Mouse (Mus musculus) hindbrain, embryonic 10.5 days (tissue): ENCODE measurements around the gene Hacd2. TPM values are rescaled to one million over a fixed set of nuclear protein-coding genes. Genes with fewer than 3 reads are reported as not detected.

Experiments
- DNase-seq: peaks from one replicate; pipeline ENCODE4 v3.0.0-alpha.2; 2017; ENCODE audit warnings: low spot score
- H3K27ac ChIP-seq: fragments of 300-500 bp; sonication (generic); 2 replicates; pipeline ENCODE4 v1.5.1; 2016; ENCODE audit warnings: mild to moderate bottlenecking, moderate library complexity
- H3K27me3 ChIP-seq: fragments of 300-500 bp; sonication (generic); 2 replicates; pipeline ENCODE4 v1.6.1; 2016; ENCODE audit warnings: mild to moderate bottlenecking; ENCODE audit not compliant: poor library complexity, insufficient read depth, severe bottlenecking
- H3K36me3 ChIP-seq: fragments of 300-500 bp; sonication (generic); 2 replicates; pipeline ENCODE4 v1.6.1; 2016; ENCODE audit warnings: mild to moderate bottlenecking, moderate library complexity
- H3K4me1 ChIP-seq: fragments of 300-500 bp; sonication (generic); replicated peaks from 2 replicates; pipeline ENCODE4 v1.6.1; 2016; ENCODE audit warnings: mild to moderate bottlenecking
- H3K4me3 ChIP-seq: fragments of 300-500 bp; sonication (generic); 2 replicates; pipeline ENCODE4 v1.5.1; 2016; ENCODE audit warnings: mild to moderate bottlenecking, moderate library complexity
- H3K9me3 ChIP-seq: fragments of 300-500 bp; sonication (generic); 2 replicates; pipeline ENCODE4 v1.6.1; 2016; ENCODE audit warnings: mild to moderate bottlenecking, moderate library complexity
- WGBS: fragments of 180-500 bp; shearing (Covaris S2); methylation state at CpG from one replicate; pipeline ENCODE4 v1.1.7; 2016; 5-methylcytosine and 5-hydroxymethylcytosine counted together
- polyA plus RNA-seq: library from polyadenylated mRNA; unstranded; fragments of >200 nt; fragmentation: Nextera tagmentation; extraction: Ambion mirVana; gene quantifications from 2 replicates; pipeline ENCODE4 v1.2.1, GENCODE M21; 2016

The Hacd2 gene
- polyA plus RNA-seq, 1 experiment from 2014 or later, result 72.5 TPM

- Histone ChIP-seq H3K9me3 (no peaks in the 10 kb centered on the region), H3K27ac (peak overlapping the region; percentile 86), H3K36me3 (no peaks in the 10 kb centered on the region), H3K27me3 (peaks cover 89% of the 10 kb centered on the region), H3K4me3 (peak overlapping the region; percentile 77), H3K4me1 (peaks cover 47% of the 10 kb centered on the region)
- peak; percentile 64 for DNase-seq
- WGBS, result under 1% methylated on average over 29 of the region's 29 CpGs
Measured at GRCm38 (mm10) chr16:35154245-35154640, 132.0 kb downstream of the Hacd2 start.

- peak within 1 kb of the TSS; percentile 77 for H3K4me3 ChIP-seq
- H3K36me3 ChIP-seq, result no peaks in the 10 kb centered on the region
- H3K4me1 ChIP-seq, result peaks cover 53% of the 10 kb centered on the region
- no peaks in the 10 kb centered on the region for H3K9me3 ChIP-seq
- DNase-seq, result peak; percentile 72
- H3K27me3 ChIP-seq, result peaks cover 89% of the 10 kb centered on the region
- peak within 1 kb of the TSS; percentile 86 for H3K27ac ChIP-seq
- under 1% methylated on average over 91 of the region's 104 CpGs for WGBS
Measured at GRCm38 (mm10) chr16:35154641-35155390, 132.6 kb downstream of the Hacd2 start, which contains the start of gene Adcy5. Gene Adcy5, plus strand, starts transcription at chr16:35154877.

GRCm38 (mm10) chr16:35155391-35156305 is 133.4 kb downstream of the Hacd2 start:
- Histone ChIP-seq H3K4me3 (peak overlapping the region; percentile 77), H3K9me3 (no peaks in the 10 kb centered on the region), H3K27ac (peak overlapping the region; percentile 86), H3K4me1 (peaks cover 61% of the 10 kb centered on the region), H3K36me3 (no peaks in the 10 kb centered on the region), H3K27me3 (peaks cover 82% of the 10 kb centered on the region)
- peak; percentile 67 for DNase-seq
- WGBS, result under 1% methylated on average over 84 of the region's 87 CpGs

- Histone ChIP-seq H3K27ac (peak overlapping the region; percentile 86), H3K36me3 (no peaks in the 10 kb centered on the region), H3K27me3 (peaks cover 77% of the 10 kb centered on the region), H3K4me1 (peaks cover 67% of the 10 kb centered on the region), H3K9me3 (no peaks in the 10 kb centered on the region), H3K4me3 (peak overlapping the region; percentile 77)
- WGBS, result 3% methylated on average over 48 of the region's 48 CpGs
- peak; percentile 57 for DNase-seq
Measured at GRCm38 (mm10) chr16:35156306-35156695, 134.1 kb downstream of the Hacd2 start.

- 79% methylated on average over 21 of the region's 21 CpGs for WGBS
- Histone ChIP-seq H3K4me3 (peak overlapping the region; percentile 77; the same call in 1 of the 2 replicates), H3K36me3 (no peaks in the 10 kb centered on the region), H3K9me3 (no peaks in the 10 kb centered on the region), H3K27ac (no peak overlapping the region), H3K27me3 (peaks cover 71% of the 10 kb centered on the region), H3K4me1 (peaks cover 71% of the 10 kb centered on the region)
- DNase-seq, result no peak
Measured at GRCm38 (mm10) chr16:35156832-35157231, 134.6 kb downstream of the Hacd2 start.

Other genes starting within 250 kb of the Hacd2 start
- gene Adcy5, start 132.4 kb downstream of the Hacd2 start, polyA plus RNA-seq, result 0.80 and 1.9 TPM in 2 replicates